Mouse (Mus musculus) embryonic facial prominence, embryonic 10.5 days (tissue): ENCODE data around the gene Scgb1b15. TPM values are rescaled to one million over a fixed set of nuclear protein-coding genes. Genes with fewer than 3 reads are reported as not detected.
"Not testable (repeated sequence)": the region's sequence is repeated elsewhere in the genome, so short reads cannot be mapped to it uniquely, and the experiment has no call there.

Source experiments
- DNase-seq: peaks from one replicate; pipeline ENCODE4 v3.0.0-alpha.2; 2017; ENCODE audit warnings: low spot score
- H3K27ac ChIP-seq: fragments of 300-500 bp; sonication (generic); replicated peaks from 2 replicates; pipeline ENCODE4 v1.5.1; 2016; ENCODE audit warnings: mild to moderate bottlenecking
- H3K27me3 ChIP-seq: fragments of 300-500 bp; sonication (generic); replicated peaks from 2 replicates; pipeline ENCODE4 v1.6.1; 2016; ENCODE audit warnings: low read depth, mild to moderate bottlenecking; ENCODE audit not compliant: poor library complexity, severe bottlenecking
- H3K36me3 ChIP-seq: fragments of 300-500 bp; sonication (generic); replicated peaks from 2 replicates; pipeline ENCODE4 v1.6.1; 2016; ENCODE audit warnings: mild to moderate bottlenecking, moderate library complexity
- H3K4me1 ChIP-seq: fragments of 300-500 bp; sonication (generic); 2 replicates; pipeline ENCODE4 v1.6.1; 2016
- H3K4me3 ChIP-seq: fragments of 300-500 bp; sonication (generic); 2 replicates; pipeline ENCODE4 v1.5.1; 2016; ENCODE audit warnings: mild to moderate bottlenecking, moderate library complexity
- H3K9me3 ChIP-seq: fragments of 300-500 bp; sonication (generic); 2 replicates; pipeline ENCODE4 v1.6.1; 2016; ENCODE audit warnings: mild to moderate bottlenecking
- polyA plus RNA-seq: library from polyadenylated mRNA; unstranded; fragments of >200 nt; fragmentation: Nextera tagmentation; extraction: Ambion mirVana; gene quantifications from 2 replicates; pipeline ENCODE4 v1.2.1, GENCODE M21; 2016

The Scgb1b15 gene
- polyA plus RNA-seq: not detected in 2 replicates

GRCm38 (mm10) chr7:32836254-32836653 lies at the start of gene Scgb1b15:
Gene Scgb1b15, plus strand, starts transcription at chr7:32836554.
- H3K27me3 ChIP-seq, H3K4me3 ChIP-seq, H3K27ac ChIP-seq, H3K9me3 ChIP-seq, H3K4me1 ChIP-seq, H3K36me3 ChIP-seq, DNase-seq: not testable (repeated sequence)

- H3K9me3 ChIP-seq, H3K27ac ChIP-seq: not testable (repeated sequence)
These were observed 6.8 kb upstream of the Scgb1b15 start, which contains the start of gene Scgb2b15 for GRCm38 (mm10) chr7:32829562-32829961. Gene Scgb2b15, minus strand, starts transcription at chr7:32829662.

More at GRCm38 (mm10) chr7:32829562-32829961, 6.8 kb upstream of the Scgb1b15 start, which contains the start of gene Scgb2b15:
- not testable (repeated sequence) for H3K4me3 ChIP-seq, H3K4me1 ChIP-seq, DNase-seq, H3K36me3 ChIP-seq, H3K27me3 ChIP-seq

Other genes starting within 250 kb of the Scgb1b15 start
- not detected in 2 replicates for gene Scgb2b15, start 6.9 kb upstream of the Scgb1b15 start, polyA plus RNA-seq
- not detected in 2 replicates for gene Scgb2b17, start 220.0 kb downstream of the Scgb1b15 start, polyA plus RNA-seq
- gene Scgb1b17, start 226.9 kb downstream of the Scgb1b15 start, polyA plus RNA-seq: not detected in 2 replicates